Mouse (Mus musculus) spleen, adult 2 months (tissue): ENCODE data around the gene Gpm6b. TPM values are rescaled to one million over a fixed set of nuclear protein-coding genes. Genes with fewer than 3 reads are reported as not detected.

Source experiments
- DNase-seq, 2 experiments: peaks; one replicate each; pipeline versions ENCODE4 v3.0.0 to v3.0.0-alpha.2; 2012 to 2021; ENCODE audit warnings: low spot score in 2 of 2, low read depth in 1 of 2
- H3K27ac ChIP-seq: fragments of 200-500 bp; 2 replicates; pipeline ENCODE4 v1.5.1; 2012; ENCODE audit warnings: low read length, inconsistent platforms; ENCODE audit not compliant: insufficient read depth
- H3K27me3 ChIP-seq: fragments of 200-500 bp; 2 replicates; pipeline ENCODE4 v1.6.1; 2012; ENCODE audit warnings: mild to moderate bottlenecking, moderate library complexity, low read length, inconsistent platforms; ENCODE audit not compliant: control insufficient read depth, insufficient read depth
- H3K36me3 ChIP-seq: fragments of 200-500 bp; 2 replicates; pipeline ENCODE4 v1.6.1; 2012; ENCODE audit warnings: mild to moderate bottlenecking, low read length, inconsistent platforms; ENCODE audit not compliant: control insufficient read depth, insufficient read depth
- H3K4me1 ChIP-seq: fragments of 200-500 bp; 2 replicates; pipeline ENCODE4 v1.6.1; 2011; ENCODE audit warnings: inconsistent platforms; ENCODE audit not compliant: control insufficient read depth, insufficient read depth, insufficient read length
- H3K4me3 ChIP-seq: fragments of 200-500 bp; 2 replicates; pipeline ENCODE4 v1.5.1; 2011; ENCODE audit warnings: mild to moderate bottlenecking, inconsistent platforms; ENCODE audit not compliant: insufficient read depth, insufficient read length; ENCODE audit errors: extremely low read depth
- CTCF ChIP-seq: fragments of 200-500 bp; IDR thresholded peaks from 2 replicates; pipeline ENCODE4 v1.5.1; 2011; ENCODE audit warnings: mild to moderate bottlenecking, inconsistent platforms; ENCODE audit not compliant: insufficient read depth, insufficient read length, insufficient replicate concordance; ENCODE audit errors: extremely low read depth
- POLR2A ChIP-seq: fragments of 200-500 bp; IDR thresholded peaks from 2 replicates; pipeline ENCODE4 v1.6.1; 2011; ENCODE audit warnings: low read depth, low read length, inconsistent platforms
- WGBS: fragments of 180-500 bp; shearing (Covaris S2); methylation state at CpG from one replicate; pipeline ENCODE4 v1.1.7; 2018; 5-methylcytosine and 5-hydroxymethylcytosine counted together
- polyA plus RNA-seq: library from polyadenylated mRNA; depleted of rRNA; stranded (reverse); fragments of >200 nt; gene quantifications from 2 replicates; pipeline ENCODE4 v1.2.3, GENCODE M21; 2012

The Gpm6b gene
- polyA plus RNA-seq, 1 experiment = 6.7 TPM

- no peak overlapping the region for H3K27ac ChIP-seq
Observed at GRCm38 (mm10) chrX:166353412-166353811, 114.7 kb downstream of the Gpm6b start.

GRCm38 (mm10) chrX:166354913-166355312 lies 116.2 kb downstream of the Gpm6b start:
- TF ChIP-seq POLR2A (no peak), CTCF (no peak)
- no peak overlapping the region for H3K4me3 ChIP-seq
- no peak overlapping the region for H3K27ac ChIP-seq
- WGBS = 73% methylated on average over 1 of the region's 1 CpGs
- H3K36me3 ChIP-seq = no peaks in the 10 kb centered on the region
- H3K27me3 ChIP-seq = no peaks in the 10 kb centered on the region
- H3K4me1 ChIP-seq = no peaks in the 10 kb centered on the region
- DNase-seq = no peak

More at GRCm38 (mm10) chrX:166353412-166353811, 114.7 kb downstream of the Gpm6b start:
- Histone ChIP-seq H3K4me1 (no peaks in the 10 kb centered on the region), H3K27me3 (no peaks in the 10 kb centered on the region), H3K36me3 (no peaks in the 10 kb centered on the region), H3K4me3 (no peak overlapping the region)
- TF ChIP-seq CTCF = no peak
- no peak for TF ChIP-seq POLR2A
- WGBS = 72% methylated on average over 2 of the region's 2 CpGs
- DNase-seq = no peak

- H3K36me3 ChIP-seq = no peaks in the 10 kb centered on the region
- no peaks in the 10 kb centered on the region for H3K27me3 ChIP-seq
- WGBS = 79% methylated on average over 3 of the region's 3 CpGs
- H3K27ac ChIP-seq = no peak overlapping the region
- no peak overlapping the region for H3K4me3 ChIP-seq
- no peak for TF ChIP-seq POLR2A
- no peak for TF ChIP-seq CTCF
- no peaks in the 10 kb centered on the region for H3K4me1 ChIP-seq
- no peak for DNase-seq
Observed at GRCm38 (mm10) chrX:166356276-166356675, 117.6 kb downstream of the Gpm6b start.

- Histone ChIP-seq H3K36me3 (no peaks in the 10 kb centered on the region), H3K4me1 (no peaks in the 10 kb centered on the region), H3K4me3 (no peak overlapping the region), H3K27ac (no peak overlapping the region), H3K27me3 (no peaks in the 10 kb centered on the region)
- 63% methylated on average over 2 of the region's 2 CpGs for WGBS
- no peak for TF ChIP-seq POLR2A
- no peak for TF ChIP-seq CTCF
- DNase-seq = no peak
Observed at GRCm38 (mm10) chrX:166358955-166359354, 120.2 kb downstream of the Gpm6b start.

GRCm38 (mm10) chrX:166359927-166360440 lies 121.3 kb downstream of the Gpm6b start:
- Histone ChIP-seq H3K36me3 (no peaks in the 10 kb centered on the region), H3K27ac (no peak overlapping the region), H3K4me1 (no peaks in the 10 kb centered on the region), H3K4me3 (no peak overlapping the region), H3K27me3 (no peaks in the 10 kb centered on the region)
- WGBS = 70% methylated on average over 2 of the region's 2 CpGs
- TF ChIP-seq POLR2A = no peak
- no peak for TF ChIP-seq CTCF
- DNase-seq = no peak

- Histone ChIP-seq H3K27ac (no peak overlapping the region), H3K27me3 (no peaks in the 10 kb centered on the region), H3K36me3 (no peaks in the 10 kb centered on the region), H3K4me3 (no peak overlapping the region), H3K4me1 (no peaks in the 10 kb centered on the region)
- DNase-seq = no peak
- WGBS = 64% methylated on average over 4 of the region's 4 CpGs
- TF ChIP-seq POLR2A (no peak), CTCF (no peak)
Observed at GRCm38 (mm10) chrX:166360455-166360854, 121.7 kb downstream of the Gpm6b start.

GRCm38 (mm10) chrX:166365458-166366213 lies 126.9 kb downstream of the Gpm6b start:
- 86% methylated on average over 8 of the region's 8 CpGs for WGBS
- Histone ChIP-seq H3K36me3 (no peaks in the 10 kb centered on the region), H3K4me3 (no peak overlapping the region), H3K27ac (no peak overlapping the region), H3K27me3 (no peaks in the 10 kb centered on the region), H3K4me1 (no peaks in the 10 kb centered on the region)
- TF ChIP-seq POLR2A (no peak), CTCF (no peak)
- DNase-seq = no peak
